Mouse (Mus musculus) NIH3T3 (cell line): Measurements from ENCODE around the gene Cd200.
A peak's percentile ranks its signal among the peaks of the same experiment; 100 is the strongest.
"Not testable (repeated sequence)": the region's sequence is repeated elsewhere in the genome, so short reads cannot be mapped to it uniquely, and the experiment has no call there.

Experiments used
- DNase-seq: peaks from one replicate; pipeline ENCODE4 v3.0.0-alpha.2; 2012; ENCODE audit warnings: low read depth

Cd200 gene

DNA sequence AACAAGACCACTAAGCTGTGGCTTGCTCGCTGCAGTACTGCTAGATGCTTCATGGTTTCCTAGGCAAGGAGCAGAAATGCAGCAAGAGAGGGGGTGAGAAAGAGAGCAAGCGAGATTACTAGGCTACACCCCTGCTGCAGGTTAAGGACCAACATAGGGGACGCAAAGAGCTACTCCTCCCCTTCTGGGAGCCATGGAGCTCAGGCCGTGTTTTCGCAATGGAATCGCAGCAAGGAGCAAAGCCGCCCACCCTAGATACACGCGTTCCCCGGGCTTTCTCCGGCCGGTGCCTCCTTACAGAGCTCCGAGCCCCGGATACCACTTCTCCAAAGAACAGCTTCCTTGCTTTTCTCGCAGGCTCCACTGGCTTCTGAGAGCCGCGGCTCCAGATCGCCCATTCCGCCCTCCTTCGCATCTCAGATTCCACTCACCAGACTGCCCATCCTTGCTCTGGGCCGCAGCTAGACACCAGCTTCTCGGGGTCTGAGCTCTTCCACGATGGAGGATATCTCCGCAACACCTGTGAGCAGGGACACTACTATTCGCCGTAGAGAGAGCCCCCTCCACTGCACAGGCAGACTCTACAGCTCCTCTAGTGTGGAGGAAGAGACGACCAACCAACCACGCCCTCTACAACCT is at the start of gene Cd200:
Gene Cd200 (minus strand): TSS at position 629 of the 639 bp plus-strand sequence.
- peak; percentile 40 for DNase-seq

- DNase-seq, result no peak
These were observed 45.9 kb upstream of the Cd200 start for GRCm38 (mm10) chr16:45454762-45455161.

GRCm38 (mm10) chr16:45437230-45437739 is 28.4 kb upstream of the Cd200 start:
- DNase-seq, result no peak

GRCm38 (mm10) chr16:45435591-45435990 is 26.7 kb upstream of the Cd200 start:
- no peak for DNase-seq

DNA sequence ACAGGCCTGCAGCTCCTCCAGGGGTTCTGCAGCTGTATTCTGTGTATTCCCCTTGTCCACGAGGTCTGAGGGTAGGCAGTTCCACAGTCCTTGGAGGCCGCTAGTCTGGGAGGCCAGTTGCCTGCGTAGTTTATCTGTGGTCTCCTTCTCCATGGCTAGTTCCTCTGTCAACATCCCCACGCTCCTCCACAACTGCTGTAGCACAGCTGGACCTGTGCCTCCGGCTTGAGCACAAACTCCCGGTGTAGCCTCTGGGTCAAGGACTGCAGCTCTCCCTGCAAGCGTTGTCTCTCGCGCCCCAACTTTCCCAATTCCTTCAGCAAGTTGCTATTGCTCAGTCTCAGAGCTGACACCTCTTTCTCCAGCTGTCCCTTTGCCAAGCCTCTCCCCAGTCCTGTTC is 18.8 kb upstream of the Cd200 start:
- no peak for DNase-seq

- peak; percentile 38 for DNase-seq
These were observed 4.6 kb upstream of the Cd200 start for GRCm38 (mm10) chr16:45413497-45413896.

DNA sequence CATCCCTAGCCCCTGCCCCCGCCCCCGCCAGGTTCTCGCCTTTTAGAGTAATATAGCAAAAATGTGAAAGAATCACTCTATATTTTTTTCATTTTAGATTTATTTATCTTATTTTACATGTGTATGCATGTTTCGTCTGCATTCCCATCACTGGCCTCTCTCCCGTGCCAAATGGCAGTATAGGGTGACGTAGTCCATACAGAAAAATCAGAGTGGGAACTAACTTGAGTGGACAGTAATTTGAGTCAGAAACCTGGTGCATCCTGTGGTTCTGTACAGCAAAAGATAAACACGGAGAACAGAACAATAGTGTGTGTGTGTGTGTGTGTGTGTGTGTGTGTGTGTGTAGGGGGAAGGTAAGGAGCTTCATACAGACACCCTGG is 202 bp upstream of the Cd200 start:
- not testable (repeated sequence) for DNase-seq

GRCm38 (mm10) chr16:45407645-45408400 is 1.0 kb downstream of the Cd200 start:
- no peak for DNase-seq

DNA sequence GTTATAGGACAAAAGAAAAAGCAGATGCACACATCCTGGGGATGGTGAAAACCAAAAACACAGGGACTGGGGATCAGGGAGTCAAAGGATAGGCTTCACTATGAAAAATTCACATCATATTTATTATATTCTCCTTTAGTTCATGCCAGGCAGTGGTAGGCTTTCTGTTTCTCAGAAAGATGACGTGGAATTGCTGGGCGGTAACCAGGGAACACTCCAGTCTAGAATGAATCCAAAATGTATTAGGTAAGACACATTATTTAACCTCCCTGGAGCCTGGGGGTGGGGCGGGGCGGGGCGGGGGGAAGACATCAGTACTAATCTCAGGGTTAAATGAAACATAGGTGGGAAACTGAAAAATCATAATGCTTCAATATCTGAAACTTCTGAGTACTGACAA is 1.8 kb downstream of the Cd200 start:
- DNase-seq, result peak; percentile 4

DNA sequence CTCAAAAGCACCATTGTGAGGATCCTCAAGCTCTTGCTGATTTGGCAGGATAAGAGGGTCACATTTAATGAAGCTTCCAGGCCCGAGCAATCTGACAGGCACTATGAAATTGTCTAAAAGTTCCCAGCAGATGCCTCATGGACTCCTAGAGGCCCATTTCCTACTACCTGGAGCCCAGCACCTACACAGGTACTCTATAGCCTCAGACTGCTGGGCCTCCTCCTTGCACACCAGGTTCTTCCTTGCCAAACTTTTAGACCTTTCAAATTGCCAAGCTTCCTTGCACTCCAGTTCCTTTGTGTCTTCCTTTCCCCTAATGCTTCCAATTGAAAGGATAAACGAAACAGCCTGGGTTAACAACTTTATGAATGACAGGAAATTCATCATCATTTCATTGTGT is 5.9 kb downstream of the Cd200 start:
- no peak for DNase-seq

DNA sequence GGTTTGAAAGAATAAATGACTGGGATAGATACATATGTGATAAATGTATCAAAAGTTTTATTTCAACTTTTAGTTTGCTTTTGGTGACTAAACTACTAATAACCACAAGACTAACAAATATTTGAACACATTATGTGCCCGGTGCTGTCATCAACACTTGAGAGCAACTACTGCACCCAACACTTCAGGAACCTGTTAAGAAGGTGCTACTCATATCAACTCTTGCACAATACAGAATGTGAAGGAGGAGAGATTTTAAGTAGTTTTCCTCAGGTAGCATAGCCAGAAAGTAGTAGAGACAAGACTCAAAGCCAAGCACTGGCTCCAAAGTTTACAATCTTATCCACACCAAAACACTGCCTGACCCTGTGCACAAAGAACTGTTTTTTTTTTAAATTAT is 6.8 kb downstream of the Cd200 start:
- no peak for DNase-seq

GRCm38 (mm10) chr16:45399947-45400555 is 8.8 kb downstream of the Cd200 start:
- DNase-seq, result no peak

DNA sequence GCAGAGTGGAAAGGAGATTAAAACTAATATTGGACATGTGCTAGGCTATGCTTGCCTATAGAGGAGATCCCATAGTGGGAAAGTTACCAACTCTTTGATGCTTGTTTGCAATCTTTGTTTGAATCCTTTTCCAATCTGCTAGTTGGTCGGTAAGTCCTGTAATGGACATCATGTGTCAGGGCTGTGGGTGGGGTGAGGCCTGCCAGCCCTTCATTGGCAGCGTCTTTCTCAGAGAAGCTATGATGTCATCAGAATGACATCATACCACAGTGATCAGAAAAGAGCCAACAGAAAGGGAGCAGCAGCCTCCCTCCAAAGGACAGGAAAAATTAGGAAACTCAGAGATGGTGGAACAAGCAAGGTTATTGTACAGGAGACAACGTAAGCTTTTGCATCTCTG is 9.4 kb downstream of the Cd200 start:
- peak; percentile 14 for DNase-seq

DNA sequence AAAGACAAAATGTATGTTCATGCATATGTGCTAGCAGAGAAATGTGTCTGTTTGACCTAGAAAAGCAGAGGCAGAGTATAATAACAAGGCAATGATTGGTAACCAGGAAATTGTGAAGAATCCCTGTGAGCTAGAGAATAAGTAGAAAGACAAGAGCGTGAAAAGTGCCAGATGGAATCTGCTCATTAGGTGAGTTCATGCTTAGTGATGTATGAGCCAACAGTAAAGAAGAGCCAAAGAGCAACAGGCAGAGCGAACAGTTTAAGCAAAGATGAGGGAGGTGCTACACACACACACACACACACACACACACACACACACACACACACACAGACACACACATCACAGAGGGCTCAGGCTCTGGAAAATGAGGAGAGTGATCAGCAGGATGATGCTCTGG is 11.4 kb downstream of the Cd200 start:
- DNase-seq, result no peak

DNA sequence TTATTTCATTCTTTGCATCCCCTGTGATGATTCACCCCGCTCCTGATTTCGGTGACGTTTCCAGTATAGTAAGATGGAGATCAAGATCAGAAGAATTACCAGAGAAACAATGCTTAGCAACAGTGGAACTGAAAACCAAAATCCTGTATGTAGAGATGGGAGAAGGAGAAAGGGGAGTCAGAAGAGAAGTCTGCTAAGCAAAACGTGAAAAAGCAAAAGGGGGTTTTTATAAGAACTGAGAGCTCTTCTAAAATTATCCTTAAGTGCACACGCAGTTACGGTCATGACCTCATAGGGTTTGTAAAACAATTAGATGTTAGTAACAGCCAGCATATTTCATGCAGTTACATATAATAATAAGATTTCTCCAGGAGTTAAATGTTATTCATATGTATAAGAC is 16.6 kb downstream of the Cd200 start:
- no peak for DNase-seq

GRCm38 (mm10) chr16:45391680-45392079 is 17.2 kb downstream of the Cd200 start:
- no peak for DNase-seq

GRCm38 (mm10) chr16:45390286-45390956 is 18.4 kb downstream of the Cd200 start:
- DNase-seq, result no peak

GRCm38 (mm10) chr16:45389833-45390232 is 19.0 kb downstream of the Cd200 start:
- no peak for DNase-seq

- DNase-seq, result no peak
These were observed 19.8 kb downstream of the Cd200 start for GRCm38 (mm10) chr16:45389041-45389440.

DNA sequence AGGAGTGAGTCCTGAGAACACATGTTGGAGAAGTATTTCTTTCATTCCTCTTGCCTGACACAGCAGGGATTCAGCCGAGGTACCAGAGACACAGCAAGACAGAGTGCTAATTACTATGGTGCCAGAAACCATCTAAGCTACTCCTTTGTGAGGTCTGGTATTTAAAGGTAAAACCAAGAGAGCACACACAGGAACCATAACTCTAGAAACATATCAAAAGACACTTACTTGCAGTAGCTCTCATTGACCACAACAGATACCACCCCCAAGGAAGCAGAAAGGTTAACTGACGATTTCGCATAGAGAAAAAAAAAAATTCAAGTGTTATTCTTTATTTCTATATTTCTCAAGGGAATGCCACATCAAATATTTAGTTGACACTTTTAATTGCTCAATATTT is 27.0 kb downstream of the Cd200 start:
- no peak for DNase-seq

- no peak for DNase-seq
These were observed 29.9 kb downstream of the Cd200 start for GRCm38 (mm10) chr16:45378959-45379358.

GRCm38 (mm10) chr16:45378147-45378943 is 30.5 kb downstream of the Cd200 start:
- peak; percentile 24 for DNase-seq
